Mouse (Mus musculus): ENCODE results near the gene Msi2.

Gene Msi2

GRCm38 (mm10) chr11:88634627-88635026, 83.7 kb downstream of the Msi2 start:
- no peak for DNase-seq

GRCm38 (mm10) chr11:88631932-88632230, 86.4 kb downstream of the Msi2 start:
- no peak for DNase-seq

- DNase-seq, result no peak
Measured at GRCm38 (mm10) chr11:88631084-88631931, 87.0 kb downstream of the Msi2 start.

DNA sequence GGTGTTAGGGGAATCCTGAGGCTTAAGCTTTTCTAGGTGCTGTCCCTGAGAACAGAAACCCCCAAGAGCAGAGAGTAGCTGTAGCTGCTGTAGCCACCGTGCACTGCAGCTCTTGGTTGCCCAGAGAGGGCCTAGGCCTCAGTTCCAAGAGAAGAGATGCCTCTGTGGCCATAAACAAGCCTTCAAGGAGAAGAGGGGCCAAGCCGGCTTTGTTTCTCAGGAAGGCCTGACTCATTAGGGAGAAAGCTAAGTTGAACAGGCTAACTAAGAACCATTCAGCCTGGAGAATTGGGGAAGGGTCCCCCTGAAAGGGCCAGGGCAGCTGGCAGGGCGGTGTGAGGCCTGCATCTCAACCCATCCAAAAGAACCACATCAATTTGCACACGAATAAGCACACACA, 88.7 kb downstream of the Msi2 start:
- DNase-seq, result no peak

GRCm38 (mm10) chr11:88629165-88629564, 89.1 kb downstream of the Msi2 start:
- DNase-seq, result no peak

DNA sequence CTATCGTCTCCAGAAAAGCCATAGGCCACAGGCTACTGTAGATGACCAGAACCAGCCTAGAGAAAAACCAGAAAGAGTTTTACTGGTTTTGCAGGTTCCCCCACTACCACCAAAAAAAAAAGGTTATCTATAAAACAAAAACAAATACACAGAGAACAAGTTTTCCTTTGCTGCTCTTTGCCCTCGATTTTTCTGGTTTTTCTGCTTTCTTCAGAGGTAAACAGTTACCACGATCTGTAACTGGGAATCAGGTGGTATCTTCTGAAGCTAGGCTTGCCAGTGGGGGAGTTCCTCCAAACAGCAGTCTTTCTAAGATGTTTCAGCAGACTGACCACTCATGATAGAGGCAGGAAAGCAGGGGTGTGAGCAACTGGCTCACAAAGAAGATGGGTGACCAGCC, 89.6 kb downstream of the Msi2 start:
- no peak for DNase-seq

- DNase-seq, result no peak
Measured at GRCm38 (mm10) chr11:88627327-88627726, 91.0 kb downstream of the Msi2 start.

DNA sequence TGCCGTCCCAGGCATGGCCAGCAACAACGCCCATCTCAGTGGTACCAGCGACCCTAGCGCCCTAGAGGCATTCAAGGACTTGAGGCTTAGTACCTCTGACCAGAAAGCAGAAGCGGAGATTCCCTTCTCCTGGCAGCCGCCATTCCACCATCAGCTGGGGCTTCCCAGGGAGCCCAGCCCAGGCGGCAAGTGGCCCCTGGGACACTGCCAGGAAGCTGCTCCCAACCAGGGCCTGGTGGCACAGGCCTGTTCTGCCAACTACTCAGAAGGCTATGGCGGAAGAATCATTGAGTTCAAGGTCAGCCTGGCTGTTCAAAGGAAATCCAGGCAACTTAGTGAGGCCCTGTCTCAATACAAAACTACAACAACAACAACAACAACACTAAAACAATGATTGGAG, 91.7 kb downstream of the Msi2 start:
- DNase-seq, result peak in 1 of 2 experiments; percentile 27

DNA sequence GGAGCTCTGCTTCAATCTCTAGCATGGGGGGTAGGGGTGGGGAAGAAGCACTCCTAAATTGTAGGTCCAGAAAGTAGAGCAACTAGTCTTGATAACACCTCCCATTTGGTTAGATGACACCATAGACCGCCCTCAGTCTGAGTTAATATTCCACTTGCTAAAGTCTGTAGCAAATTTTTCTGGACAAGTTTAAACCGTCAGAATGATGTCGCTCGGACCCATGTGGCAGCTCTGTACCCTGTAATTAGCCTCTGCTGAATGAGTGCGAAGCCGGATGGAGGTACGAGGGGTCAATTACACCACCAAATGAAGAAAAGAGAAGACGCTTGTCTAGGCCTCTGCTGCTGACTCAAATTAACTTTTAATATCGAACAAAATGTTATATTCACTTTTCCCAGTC, 92.3 kb downstream of the Msi2 start:
- no peak for DNase-seq

GRCm38 (mm10) chr11:88625063-88625462, 93.2 kb downstream of the Msi2 start:
- no peak for DNase-seq

DNA sequence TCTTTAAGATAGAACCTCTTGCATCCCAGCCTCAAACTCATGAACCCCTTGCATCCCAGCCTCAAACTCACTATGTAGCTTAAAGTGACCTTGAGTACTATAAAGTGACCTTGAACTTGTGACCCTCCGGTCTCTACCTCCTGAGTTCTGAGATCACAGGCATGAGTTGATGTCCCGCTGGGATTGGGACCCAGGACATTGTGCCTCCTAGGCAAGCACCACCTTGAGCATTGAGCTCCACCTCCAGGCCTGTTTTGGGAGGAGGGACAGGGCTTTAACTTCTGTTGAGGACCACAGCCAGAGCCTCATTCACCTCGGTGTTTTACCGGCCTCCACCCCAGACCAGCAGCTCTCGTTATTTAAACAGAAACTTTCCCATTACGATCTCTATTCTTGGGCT, 93.7 kb downstream of the Msi2 start:
- DNase-seq, result no peak

DNA sequence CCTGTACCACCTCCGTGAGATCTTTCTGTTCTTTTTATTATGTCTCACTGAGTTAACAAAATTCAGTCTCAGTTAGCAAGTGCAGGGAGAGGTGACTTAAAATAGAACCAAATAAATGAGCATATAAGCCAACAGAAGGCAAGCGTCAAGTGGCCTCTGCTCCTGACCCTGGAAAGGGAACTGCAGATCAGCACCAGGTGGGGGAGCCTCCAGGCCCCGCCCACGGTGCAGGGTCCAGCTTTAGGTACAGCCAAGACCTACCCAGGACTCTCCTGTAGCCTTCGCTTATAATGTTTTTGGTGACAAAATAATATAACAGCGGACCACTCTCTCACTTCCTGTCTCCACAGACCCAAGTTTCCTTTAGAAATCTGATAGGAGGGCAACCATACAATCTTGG, 94.6 kb downstream of the Msi2 start:
- no peak for DNase-seq

DNA sequence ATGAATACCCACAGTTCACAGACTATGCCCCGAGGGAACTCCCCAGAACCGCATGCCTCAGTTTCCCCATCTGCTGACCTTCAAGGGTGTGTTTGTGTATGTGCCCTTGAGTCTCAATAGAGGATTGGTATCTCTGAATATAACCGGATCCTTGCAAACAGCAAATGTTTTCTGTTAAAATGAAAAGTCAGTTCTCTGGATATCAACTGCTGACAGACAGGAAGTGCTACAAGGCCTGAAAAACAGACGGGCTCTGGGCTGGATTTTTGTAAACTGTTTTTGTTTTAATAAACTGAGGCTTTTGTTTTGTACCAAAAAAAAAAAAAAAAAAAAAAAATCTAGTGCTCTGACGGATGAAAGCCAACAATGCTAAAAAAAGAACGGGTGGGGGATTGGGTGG, 95.8 kb downstream of the Msi2 start:
- no peak for DNase-seq

- DNase-seq, result no peak
Measured at GRCm38 (mm10) chr11:88621789-88622188, 96.5 kb downstream of the Msi2 start.

DNA sequence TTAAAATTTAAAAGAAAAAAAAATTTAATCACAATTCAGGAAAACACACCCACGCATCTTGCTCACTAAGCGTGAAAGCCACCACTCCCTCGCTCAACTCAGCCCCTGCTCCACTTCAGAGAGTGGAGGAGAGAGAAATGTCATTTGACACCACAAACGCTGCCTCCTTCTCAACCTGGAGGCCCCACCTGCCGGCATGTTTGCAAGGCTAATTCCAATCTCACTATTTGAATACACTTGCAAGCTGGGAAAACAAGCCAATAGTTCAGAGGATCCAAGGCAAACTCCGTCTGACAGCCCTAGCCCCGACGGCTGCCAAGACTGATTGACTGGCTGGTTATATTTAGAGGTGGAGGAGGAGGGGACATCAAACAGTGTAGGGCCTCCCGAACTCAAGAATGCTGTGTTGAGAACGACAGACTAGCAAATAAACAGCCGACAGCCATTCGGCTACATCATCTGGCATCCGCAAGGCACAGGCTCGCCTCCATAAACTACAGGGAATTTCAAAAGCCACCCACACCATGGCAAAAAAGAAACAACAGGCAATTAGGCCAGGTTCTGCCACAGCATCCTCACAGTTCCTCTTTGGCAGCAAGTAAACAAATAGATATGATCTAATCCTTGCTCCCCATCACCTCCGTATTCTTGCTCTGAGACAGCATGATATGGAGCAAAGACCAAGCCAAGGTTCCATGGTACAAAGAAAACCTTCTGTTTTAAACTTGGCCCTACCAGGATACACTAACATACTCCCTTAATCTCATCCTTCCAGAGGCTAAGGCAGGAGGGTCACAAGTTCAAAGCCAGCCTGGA, 97.9 kb downstream of the Msi2 start:
- DNase-seq, result peak; percentile 38 to 49

DNA sequence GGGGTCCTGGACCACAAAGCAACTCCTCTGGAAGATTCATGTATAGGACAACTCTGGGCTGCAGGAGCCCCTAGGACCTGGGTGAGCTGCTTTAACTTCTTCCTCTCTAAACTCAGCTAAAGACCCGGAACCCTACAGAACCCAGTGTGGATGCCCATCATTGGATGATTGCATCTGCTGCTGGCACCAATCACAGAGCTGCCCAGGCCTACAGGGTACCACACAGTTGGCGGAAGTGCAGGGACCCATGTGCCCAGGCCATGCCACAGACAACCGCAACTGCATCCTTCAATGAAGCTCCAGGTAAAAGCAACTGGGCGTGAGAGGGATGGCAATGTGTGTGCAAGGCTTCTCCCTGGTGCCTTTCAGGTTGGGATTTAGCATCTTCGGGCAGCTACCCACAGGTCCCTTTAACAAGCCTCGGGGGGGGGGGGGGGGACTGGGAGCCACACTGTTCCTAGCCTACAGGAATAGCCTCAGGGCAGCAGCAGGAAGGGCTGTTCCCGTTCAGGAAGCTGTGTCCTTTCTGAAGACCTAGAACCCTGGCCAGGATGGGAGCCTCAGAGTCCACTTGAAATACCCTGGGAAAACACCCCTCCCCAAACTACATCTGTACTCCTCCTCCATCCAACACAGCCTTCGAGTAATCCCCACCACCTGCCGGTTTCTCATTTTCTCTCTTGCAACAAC, 98.7 kb downstream of the Msi2 start:
- no peak for DNase-seq

- no peak for DNase-seq
Measured at GRCm38 (mm10) chr11:88618732-88619309, 99.5 kb downstream of the Msi2 start.

- no peak for DNase-seq
Measured at GRCm38 (mm10) chr11:88618005-88618501, 100.3 kb downstream of the Msi2 start.

GRCm38 (mm10) chr11:88617380-88617779, 100.9 kb downstream of the Msi2 start:
- no peak for DNase-seq

- DNase-seq, result no peak
Measured at GRCm38 (mm10) chr11:88614527-88615305, 103.6 kb downstream of the Msi2 start.

GRCm38 (mm10) chr11:88613771-88614526, 104.4 kb downstream of the Msi2 start:
- DNase-seq, result no peak

Data from cerebellum, postnatal 36 days (tissue).